Mouse (Mus musculus) cerebellum, adult 9-10 months (tissue): ENCODE measurements around the gene Ddb1.

ENCODE experiments used
- DNase-seq: peaks from one replicate; pipeline ENCODE4 v3.0.0; 2022

Ddb1 gene

DNA sequence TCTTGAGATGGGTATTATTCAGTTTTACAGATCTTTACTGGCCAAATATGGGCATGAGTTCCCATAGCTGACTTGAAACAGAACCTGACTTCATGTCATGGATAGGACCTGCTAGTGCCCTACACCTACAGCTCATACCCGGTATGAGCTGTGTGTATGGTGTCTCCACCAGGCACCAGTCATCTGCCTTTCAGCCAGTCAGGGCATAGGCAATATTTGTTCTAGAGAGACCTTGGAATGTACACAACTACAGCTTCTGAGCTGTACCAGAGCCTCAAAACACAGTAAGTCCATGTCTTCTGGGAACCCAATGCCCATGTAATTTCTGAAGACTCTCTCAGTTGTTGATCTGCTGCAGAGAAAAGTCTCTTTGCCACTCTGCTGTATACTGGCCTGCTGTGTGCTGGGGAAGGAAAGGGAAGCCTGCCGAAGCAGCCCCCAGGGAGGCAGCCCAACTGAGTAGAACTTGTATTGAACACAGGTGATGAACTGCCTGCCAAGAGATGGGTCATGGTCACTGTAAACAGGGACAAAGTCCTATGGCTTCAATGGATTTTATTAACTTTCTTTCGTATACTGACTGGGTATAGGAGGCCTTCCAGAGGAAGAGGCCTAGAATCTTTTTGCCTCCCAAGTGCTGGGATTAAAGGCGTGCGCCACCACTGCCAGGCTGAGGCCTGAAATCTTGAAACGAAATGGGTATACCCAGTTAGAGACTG lies 13.3 kb upstream of the Ddb1 start:
- no peak for DNase-seq

DNA sequence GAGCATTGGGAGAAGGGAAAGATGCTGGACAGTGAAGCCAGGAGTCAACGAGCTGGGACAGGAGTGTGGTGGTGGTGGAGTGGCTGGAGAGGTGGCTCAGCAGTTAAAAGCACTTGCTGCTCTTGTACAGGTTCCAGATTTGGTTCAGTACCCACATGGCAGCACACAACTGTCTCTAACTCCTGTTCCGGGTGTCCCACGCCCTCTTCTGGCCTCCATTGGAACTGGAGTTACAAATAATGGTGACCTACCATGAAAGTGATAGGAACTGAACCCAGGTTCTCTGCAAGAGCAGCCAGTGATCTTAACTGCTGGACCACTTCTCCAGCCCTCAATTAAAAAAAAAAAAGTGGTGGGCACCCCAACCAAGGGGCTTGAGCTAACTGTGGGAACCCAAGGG lies 6.9 kb upstream of the Ddb1 start:
- DNase-seq: no peak

- no peak for DNase-seq
These were observed 5.5 kb upstream of the Ddb1 start for GRCm38 (mm10) chr19:10599648-10600047.

DNA sequence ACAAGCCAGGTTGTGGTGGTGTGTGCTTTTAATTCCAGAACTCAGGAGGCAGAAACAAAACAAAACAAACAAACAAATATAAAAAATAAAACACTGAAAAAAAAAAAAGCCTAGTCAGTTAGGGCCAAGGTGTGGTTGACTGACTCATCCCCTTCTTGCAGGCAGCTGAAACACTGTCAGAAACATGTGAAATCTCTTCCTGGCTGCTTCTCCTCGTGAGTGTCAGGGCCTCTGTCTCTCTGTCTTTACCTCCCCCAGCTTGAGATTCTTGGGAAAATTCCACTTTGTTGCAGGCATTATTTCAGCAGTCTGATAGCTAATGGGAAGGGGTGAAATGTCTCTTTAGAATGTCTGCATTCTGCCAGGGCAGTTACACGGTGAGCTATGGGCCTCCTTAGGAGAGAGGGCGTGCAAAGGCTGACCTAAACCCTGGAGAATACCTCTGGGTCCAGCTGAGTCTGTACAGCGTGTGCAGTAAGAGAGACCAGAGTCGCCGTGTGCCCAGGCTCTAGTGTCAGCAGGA lies 2.8 kb upstream of the Ddb1 start:
- DNase-seq: no peak

DNA sequence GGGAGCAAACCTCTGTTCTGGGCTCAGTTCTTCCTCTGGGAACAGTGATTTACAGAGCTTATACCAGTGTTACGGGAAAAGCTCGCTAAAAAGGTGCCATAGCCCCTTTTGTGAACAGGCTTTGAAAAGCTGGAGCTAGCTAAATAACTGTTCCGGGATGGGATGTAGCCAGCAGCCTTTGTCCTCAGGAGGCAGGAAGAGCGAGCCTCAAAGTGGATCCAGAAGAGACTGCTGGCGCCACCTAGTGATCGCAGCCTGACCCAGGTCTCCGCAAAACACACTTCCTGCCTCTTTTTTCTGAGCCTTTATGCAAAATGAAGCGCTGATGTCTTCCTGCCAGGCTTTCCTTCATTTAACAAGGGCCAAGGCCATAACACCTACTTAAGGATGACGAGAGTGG lies 2.3 kb upstream of the Ddb1 start:
- peak; percentile 92 for DNase-seq

GRCm38 (mm10) chr19:10603660-10604523 lies 1.2 kb upstream of the Ddb1 start:
- peak; percentile 58 for DNase-seq

DNA sequence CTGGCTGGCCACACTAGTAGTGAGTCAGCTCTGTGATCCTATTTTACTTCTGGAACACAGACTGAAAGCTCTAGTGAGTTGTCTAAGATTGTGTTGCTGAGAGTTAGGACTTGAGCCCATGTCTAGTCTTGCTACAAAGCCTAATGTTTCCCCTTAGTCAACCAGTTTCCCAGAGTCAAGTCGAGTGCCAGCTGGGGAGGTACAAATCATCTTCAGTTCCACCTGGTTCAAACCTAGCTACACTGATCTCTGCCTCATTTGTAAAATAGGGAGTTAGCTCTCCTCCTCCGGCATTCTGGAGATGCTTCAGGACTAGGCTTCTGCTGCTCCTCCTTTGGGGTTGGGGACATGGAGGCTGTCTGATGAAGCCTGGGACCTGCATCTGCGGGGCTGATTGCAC lies 593 bp upstream of the Ddb1 start:
- peak; percentile 34 for DNase-seq

DNA sequence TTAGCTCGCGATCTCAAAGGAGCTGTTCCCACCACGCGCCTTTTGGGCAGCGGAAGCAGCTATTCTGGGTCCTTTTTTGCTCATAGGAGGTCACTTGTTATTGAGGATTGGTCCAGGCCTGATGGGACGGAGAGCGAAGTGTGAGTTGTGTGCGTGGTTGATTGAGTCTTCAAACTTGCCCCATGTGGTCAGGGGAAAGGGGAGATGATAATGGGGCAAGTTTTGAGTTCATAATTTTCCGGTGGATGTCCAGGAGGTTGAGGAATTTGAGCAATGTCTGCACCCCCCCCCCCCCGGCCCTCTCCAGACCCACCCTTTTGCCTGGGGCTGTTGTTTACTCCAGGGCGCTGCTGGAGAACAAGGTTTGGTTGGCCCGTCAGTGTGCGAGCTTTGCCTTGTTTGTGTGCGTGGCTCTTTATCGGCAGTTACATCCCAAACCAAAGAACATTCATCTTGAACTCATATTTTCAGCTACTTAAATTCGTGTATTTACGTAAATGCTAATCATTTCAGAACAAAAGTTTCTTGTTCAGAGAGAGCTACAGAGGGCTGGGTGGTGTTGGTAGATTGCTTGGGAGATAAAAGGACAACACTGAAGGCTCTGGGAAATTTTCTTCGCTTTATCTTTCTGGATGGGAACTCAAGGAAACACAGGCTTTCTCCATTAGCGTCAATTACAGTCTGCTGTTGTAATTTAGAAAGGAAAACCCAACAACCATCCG lies 935 bp downstream of the Ddb1 start:
- peak; percentile 34 for DNase-seq

DNA sequence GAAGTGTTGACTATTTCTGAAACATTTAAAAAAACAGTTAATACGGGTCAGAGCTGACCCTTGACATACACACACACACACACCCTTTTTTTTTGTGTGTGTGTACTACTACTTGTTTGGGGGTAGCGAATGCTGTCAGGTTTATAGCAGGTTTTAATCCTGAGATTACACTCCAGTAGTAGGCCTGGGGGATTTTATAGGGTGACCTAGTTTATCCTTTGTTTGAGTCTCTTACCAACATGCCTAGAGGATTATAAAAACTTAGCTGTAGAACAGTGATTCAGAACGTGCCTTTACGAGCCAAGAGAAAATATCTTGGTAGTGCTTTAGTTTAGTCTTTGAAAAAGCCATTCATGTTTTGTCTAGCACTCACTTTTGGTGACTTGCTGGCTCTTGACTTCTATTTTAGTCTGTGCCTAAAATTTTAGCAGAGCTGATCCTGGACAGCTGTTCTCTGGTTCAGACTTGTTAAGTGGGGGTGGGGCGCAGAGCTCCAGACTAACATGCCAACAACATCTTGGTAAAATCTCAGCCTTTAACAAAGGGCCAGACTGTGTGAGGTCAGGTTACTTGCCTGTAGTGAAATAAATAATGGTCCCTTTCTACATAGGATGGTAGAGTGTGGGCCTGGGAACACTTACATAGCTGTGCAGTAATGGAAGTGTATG lies 3.6 kb downstream of the Ddb1 start:
- no peak for DNase-seq

- DNase-seq: peak; percentile 54
These were observed 29.2 kb downstream of the Ddb1 start, which contains the start of gene Vwce for GRCm38 (mm10) chr19:10634106-10634871. Gene Vwce (plus strand): TSS chr19:10634213.

DNA sequence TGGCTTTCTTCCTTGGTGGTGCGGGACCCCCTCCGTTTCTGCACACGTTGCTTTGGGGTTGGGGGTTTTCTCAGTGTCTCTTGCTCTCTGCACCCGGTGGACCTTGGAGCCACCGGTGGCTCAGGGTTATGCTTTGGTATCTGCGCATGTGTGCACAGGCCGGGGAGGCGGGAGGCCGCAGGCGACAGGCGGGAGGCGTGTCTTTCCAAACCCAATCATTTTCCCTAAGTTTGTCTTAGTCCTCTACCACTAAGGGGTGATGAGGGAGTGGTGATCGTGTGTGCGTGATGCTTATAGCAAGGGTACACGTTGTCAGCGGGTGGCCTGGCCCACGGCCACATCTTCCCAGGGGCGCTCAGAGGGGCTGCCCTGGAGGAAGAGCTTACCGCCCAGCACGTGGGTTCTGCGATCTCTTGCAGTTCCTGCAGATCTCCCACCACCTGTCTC lies 29.8 kb downstream of the Ddb1 start:
- peak; percentile 68 for DNase-seq

DNA sequence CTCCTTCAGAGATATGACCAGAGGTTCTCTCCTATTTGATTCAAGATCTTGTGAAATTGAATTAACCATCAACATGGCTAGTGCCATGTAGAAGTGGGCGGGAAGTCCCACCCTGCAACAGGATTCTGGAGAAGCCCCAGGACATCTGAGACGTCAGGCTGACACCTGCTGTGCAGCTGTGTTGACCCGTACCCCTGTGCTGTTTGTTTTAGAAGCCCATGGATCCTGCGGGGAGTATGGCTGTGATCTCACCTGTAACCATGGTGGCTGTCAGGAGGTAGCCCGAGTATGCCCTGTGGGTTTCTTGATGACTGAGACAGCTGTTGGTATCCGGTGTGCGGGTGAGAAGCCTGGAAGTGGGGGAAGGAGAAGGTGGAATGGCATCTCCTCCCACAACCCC lies 32.7 kb downstream of the Ddb1 start:
- DNase-seq: no peak

DNA sequence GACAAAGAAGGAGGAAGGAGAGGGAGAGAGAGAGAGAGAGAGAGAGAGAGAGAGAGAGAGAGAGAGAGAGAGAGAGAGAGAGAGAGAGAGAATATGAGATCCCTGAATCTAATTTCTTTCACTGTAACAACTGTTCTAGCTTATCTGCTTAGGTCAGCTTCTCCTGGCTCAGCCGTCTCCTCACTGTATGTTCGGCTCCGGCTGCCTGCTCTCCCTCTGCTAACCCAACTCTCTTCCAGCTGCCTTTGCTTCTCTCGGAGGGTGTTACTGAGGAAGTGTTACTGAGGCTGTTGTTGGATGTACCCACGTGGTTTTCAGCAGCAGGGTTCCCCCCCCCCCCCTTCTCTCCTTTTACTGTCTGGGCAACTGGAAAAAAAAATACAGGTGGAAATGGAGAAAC lies 35.0 kb downstream of the Ddb1 start:
- no peak for DNase-seq

DNA sequence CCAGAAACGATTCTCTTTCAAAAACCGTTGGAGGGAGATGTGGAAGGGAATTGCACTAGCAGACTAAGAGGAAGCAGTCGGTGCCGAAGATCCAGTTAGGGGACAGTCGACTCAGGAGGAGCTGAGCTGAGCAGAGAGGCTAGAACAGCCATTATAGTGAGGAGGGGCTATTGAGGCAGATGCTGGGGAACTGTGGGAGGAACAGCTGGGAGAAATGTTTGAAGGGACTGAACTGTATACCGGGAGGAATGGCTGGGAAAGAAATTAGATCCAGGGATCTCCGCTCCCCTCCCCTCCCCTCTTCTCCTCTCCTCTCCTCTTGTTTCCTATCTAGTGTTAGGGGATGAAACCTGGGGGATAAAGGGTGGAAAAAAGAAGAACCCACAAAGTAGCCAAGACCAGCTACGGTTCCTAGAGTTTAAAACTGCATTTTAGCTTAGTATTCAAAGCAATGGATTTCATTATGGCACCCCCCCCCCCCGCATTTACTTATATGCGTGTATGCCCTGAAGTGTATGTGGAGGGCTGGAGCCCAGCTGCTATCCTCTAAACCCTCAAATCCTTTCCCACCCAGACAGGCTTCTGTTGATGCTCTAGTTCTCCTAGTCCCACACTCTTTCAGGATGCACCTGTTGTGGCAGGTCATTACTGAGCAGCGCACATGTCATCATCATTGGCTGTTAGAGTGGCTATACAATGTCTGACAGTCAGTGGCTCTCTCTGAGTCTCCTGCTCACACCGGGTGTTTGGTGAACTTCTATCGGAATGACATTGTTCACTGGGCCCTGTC lies 35.7 kb downstream of the Ddb1 start:
- DNase-seq: no peak

GRCm38 (mm10) chr19:10645616-10646015 lies 40.5 kb downstream of the Ddb1 start:
- no peak for DNase-seq

DNA sequence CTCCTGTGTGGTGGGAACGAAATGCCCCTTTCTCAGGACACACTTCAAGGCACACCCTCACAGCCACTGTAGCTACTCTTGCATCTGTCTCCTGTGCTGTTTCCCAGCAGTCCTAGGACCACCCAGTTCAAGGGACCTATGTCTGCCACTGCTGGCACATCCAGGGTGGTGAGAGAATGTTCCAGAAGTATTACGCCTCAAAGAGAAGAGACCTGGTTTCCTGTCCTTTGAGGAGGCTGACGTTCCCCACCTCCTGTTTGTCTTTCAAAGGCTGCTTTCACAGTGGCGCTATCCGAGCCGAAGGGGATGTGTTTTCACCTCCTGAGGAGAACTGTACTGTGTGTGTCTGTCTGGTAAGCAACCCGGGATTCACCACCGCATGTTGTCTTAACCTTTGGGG lies 43.0 kb downstream of the Ddb1 start:
- no peak for DNase-seq

DNA sequence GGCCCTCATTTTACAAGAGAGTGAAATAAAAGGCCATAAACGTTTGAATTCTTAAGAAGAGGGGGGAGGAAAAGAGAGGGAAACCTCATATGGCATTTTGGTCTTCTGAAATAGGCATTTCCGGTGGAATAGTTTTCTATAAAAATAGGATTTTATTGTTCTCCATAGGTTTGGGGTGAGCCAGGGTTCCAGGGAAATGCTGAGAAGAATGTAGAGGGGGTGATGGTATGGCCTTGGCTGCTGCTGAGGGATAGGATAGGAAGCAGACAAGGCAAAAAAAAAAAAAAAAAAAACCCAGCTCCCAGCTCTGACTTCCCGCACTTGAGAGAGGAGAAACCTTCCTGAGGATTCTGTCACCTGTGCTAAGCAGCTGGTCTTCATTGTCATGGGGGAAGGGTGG lies 50.9 kb downstream of the Ddb1 start:
- DNase-seq: no peak

DNA sequence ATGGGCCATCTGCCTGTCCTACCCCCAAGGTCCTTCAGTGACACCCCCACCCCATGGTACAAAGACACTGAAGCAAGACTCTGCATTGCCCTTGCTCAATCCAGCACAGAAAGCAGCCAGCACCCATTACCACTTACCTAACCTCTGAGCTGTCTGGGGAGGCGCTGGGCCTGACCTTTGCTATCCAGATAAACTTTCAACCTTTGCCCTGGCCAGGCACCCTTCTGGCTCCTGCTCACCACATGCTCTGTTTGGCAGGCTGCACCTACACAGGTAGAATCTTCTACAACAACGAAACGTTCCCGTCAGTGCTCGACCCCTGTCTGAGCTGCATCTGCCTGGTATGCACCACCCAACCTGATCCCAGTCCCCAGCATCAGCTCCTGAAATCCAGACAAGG lies 52.6 kb downstream of the Ddb1 start:
- DNase-seq: no peak

DNA sequence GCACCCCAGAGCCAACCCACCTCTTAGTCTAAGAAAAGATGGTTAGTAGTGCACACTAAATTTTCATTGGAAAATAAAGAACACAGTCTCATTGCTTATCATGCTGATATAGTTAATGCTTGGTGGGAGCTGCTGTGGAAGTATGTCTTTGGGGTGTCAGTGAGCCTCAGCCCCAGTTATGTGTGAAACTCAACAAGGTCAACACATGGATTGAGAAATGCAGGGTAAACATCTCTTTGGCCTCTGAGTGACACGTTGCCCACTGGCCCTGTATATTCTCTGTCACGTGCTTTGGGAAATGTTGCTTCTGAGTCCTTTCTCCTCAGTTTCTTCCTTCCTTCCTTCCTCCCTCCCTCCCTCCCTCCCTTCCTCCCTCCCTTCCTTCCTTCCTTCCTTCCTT lies 53.3 kb downstream of the Ddb1 start:
- DNase-seq: no peak

GRCm38 (mm10) chr19:10661373-10661772 lies 56.2 kb downstream of the Ddb1 start:
- DNase-seq: no peak

DNA sequence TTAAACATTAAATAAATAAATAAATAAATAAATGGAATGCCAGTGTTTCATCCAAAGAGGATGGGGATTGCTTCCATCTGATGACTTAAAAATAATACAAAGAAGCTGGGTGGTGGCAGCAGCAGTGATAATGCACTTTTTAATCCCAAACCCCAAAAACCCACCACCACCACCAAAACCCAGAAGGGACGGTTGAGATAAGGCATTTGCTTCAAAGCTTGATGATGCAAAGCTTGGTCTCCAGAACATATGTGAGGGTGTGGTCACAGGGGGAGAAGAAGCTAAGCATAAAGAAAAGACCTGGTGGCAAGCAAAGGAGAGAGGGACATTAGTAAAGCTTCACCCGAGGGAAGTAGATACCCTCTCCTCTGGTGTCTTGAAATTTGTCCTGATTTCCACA lies 56.8 kb downstream of the Ddb1 start:
- DNase-seq: no peak
